Mouse (Mus musculus) brown adipose tissue, adult 24 weeks (tissue): ENCODE measurements around the gene Ccdc33. TPM values are rescaled to one million over a fixed set of nuclear protein-coding genes. Genes with fewer than 3 reads are reported as not detected.

Experiments
- H3K27ac ChIP-seq: fragments of 200-500 bp; replicated peaks from 2 replicates; pipeline ENCODE4 v1.5.1; 2012; ENCODE audit warnings: low read depth, mild to moderate bottlenecking, low read length
- H3K4me1 ChIP-seq: fragments of 200-500 bp; 2 replicates; pipeline ENCODE4 v1.6.1; 2012; ENCODE audit warnings: low read length, mixed read lengths; ENCODE audit not compliant: control insufficient read depth, insufficient read depth, insufficient read length
- H3K4me3 ChIP-seq: fragments of 200-500 bp; 2 replicates; pipeline ENCODE4 v1.5.1; 2012; ENCODE audit warnings: low read depth, mild to moderate bottlenecking, low read length, moderate library complexity; ENCODE audit not compliant: insufficient read depth
- polyA plus RNA-seq: library from polyadenylated mRNA; stranded (reverse); fragments of >200 nt; gene quantifications from 2 replicates; pipeline ENCODE4 v1.2.4, GENCODE M21; 2012; ENCODE audit not compliant: missing spikeins, insufficient read depth, insufficient read length

Gene Ccdc33
- polyA plus RNA-seq, 1 experiment: not detected

DNA sequence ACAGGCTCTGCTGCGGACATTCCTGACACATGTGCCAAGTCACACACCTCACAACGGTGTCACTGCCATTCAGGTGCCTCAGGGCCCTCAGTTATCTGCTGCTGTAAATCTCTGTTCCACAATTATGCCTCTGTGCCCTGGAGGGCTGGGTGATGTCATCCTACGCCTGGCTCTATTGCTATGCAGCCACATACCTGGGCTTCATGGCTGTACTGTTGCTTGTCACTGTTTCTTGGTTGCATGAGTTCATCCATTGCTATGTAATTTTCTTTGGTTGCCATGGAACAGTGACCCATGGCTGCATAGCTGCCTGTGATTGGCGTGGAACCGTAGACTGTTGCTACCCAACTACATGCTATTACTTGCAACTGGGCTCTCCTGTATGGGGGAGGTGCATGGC, 63.0 kb downstream of the Ccdc33 start:
- H3K4me1 ChIP-seq: no peaks in the 10 kb centered on the region

DNA sequence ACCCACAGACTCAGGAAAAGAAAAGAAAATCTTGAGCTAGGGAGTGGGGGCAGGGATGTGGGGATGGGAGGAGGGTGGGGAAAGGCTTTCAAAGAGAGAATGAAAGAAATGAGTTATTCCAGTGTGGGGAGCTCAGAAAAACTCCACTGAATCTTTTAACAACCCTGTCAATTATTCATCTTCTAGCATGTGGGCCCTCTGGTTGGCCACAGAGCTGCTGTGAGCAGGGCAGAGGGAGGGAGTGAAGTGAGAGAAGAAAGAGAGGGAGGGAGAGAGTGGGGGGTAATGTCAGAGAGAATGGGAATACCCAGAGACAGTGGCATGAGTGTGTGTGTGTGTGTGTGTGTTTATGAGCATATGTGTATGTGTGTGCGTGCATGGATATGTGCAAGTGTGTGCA, 64.6 kb downstream of the Ccdc33 start:
- Histone ChIP-seq H3K27ac (no peak overlapping the region), H3K4me3 (no peak overlapping the region), H3K4me1 (no peaks in the 10 kb centered on the region)

More for the DNA sequence above, 63.0 kb downstream of the Ccdc33 start:
- Histone ChIP-seq H3K27ac (no peak overlapping the region), H3K4me3 (no peak overlapping the region)

DNA sequence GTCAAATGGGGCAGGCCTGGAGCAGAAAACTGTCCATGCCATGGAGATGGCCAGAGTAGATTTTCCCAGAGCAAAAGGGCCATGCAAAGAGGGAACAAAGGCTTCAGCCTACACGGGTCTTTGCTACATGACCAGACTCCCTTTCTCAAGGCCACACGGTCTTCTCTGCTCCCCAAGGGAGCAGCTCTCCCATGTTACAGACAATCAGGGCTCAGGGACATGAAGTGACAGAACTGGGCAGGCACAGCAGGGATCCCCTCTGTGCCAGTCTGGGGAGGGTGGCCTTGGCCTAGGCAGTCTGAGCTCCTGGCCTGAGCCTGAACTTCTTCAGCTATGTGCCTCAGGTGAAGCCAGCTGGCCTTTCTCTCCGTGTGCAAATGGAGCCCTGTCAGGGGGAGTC, 65.1 kb downstream of the Ccdc33 start:
- Histone ChIP-seq H3K27ac (no peak overlapping the region), H3K4me3 (no peak overlapping the region), H3K4me1 (no peaks in the 10 kb centered on the region)

DNA sequence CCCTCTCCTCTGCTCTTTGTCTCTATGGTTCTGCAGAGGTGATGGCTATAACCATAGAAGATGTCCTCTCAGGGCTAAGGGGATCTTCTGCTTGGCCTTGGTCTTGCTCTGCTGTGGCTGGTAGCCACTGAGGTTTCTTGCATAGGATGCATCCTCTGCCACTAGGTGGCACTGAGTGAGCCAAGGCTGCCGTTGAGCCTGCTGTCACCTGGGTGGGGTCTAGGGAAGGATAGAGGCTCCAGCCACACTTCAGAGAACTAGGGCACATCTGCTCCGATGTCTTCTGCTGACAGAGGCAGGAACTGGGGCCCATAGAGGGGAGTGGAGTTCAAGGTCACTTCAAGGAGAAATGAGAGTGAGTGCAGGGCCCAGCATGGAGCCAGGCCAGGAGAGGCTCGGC, 65.5 kb downstream of the Ccdc33 start:
- Histone ChIP-seq H3K4me3 (no peak overlapping the region), H3K27ac (no peak overlapping the region), H3K4me1 (no peaks in the 10 kb centered on the region)

DNA sequence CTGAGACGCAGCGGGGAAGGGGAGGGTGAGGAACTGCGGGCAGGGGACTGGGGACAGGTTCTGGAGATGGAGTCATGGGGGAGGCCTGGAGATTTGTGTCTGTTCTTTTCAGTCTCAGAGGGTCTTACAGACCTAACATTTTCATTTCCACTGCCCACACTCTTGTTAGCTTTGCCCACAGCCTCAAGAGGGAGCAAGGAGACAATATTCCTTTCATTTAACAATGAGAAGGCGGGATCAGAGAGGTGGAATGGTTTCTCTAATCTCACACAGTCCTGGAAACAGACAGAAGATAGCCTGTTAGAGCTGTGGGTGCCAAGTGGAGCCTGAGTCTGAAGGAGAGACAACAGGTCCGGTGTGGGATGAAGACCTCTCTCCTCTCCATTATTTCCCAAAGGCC, 66.7 kb downstream of the Ccdc33 start:
- Histone ChIP-seq H3K4me3 (no peak overlapping the region), H3K4me1 (no peaks in the 10 kb centered on the region), H3K27ac (no peak overlapping the region)

DNA sequence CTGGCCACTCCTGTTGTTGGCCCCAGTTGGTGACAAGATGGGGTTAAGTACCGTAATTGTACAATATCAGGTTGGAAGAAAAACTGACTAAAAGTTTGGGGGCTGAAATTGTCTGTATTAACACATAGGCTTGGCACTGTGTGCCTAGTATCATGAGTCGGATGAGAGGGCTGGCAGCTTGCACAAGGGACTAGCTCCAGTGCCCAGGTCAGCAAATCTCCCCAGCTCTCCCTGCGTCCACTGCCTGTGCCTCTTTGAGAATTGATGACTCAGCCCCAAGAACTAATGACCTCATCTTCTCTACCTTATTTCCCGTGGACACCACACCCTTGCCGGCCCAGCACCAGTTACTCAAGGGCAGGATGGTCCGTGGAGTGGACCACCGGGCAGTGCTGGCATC, 68.8 kb downstream of the Ccdc33 start:
- Histone ChIP-seq H3K4me3 (no peak overlapping the region), H3K4me1 (no peaks in the 10 kb centered on the region), H3K27ac (no peak overlapping the region)

DNA sequence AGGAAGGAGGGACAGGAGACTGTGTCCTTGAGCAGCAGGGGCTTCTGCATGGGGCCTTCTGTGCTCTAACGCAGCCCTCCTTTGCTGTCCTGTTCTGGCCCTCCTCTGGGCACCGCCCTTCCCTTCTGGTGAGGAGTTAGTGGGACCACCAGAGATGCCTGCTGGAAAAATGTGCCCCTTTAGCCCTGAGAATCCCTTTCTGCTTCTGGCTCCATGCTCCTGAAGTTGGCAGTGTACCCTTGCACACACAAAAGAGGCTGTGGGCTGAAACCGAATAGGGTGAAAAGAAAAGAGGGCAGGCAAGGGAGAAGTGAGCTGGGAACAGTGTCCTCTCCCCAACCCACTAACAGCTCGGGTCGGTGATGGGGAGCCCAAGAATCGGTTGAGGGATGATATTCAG, 69.4 kb downstream of the Ccdc33 start:
- H3K27ac ChIP-seq: no peak overlapping the region
- H3K4me3 ChIP-seq: no peak overlapping the region
- no peaks in the 10 kb centered on the region for H3K4me1 ChIP-seq

DNA sequence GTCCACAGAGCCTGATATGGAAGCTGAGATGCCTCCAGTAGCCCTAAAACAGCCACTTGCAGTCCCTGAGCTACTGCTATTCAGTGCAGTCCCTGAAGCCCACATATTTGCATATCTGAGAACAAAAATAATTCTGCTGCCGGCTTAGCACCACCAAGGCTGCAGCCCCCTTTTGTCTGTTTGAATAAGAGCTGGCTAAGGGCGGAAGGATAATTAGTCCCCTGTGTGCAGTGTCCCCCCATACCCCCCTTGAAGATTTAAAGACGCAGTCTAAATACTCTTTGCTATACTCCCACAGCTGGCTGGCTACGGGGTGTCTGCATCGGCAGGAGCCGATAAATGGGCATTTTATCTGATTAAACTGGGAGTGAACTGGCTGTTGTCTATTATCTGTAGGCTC, 70.0 kb downstream of the Ccdc33 start:
- H3K27ac ChIP-seq: no peak overlapping the region
- no peaks in the 10 kb centered on the region for H3K4me1 ChIP-seq
- no peak overlapping the region for H3K4me3 ChIP-seq

DNA sequence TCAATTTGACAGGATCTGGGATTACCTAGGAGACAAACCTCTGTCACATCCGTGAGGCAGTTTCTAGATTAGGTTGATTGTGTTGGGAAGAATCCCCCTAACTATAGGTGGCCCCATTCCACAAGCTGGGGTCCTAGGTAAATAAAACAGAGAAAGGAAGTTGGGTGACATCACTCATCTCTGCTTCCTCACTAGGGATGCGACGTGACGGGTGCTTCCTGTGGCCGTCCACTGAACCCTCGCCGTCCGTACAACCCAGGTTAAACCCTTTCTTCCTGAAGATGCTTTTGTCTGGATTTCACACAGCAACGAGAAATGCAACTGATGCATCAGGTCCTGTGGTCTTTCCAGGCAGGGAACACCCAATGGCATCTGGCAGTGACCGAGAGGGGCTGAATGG, 71.6 kb downstream of the Ccdc33 start:
- H3K4me3 ChIP-seq: no peak overlapping the region
- H3K4me1 ChIP-seq: no peaks in the 10 kb centered on the region
- H3K27ac ChIP-seq: no peak overlapping the region

DNA sequence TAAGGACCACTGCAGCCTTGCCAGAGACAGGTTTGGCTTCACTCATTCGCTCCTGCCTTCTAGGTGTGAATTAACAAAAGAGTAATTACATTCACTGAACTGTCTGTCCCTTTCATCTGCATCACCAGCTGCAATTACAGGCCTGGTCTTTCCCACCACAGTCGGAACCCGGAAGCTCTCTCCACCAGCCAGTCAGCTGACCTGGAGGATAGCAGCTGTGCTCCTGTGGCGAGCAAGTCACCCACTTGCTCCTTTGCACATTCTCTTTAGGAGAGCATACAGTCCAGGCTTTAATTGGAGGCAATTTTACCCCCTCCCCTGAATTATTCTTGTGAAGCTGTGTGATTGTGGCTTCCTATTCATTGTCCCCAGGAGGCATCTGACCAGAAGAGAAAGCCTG, 73.0 kb downstream of the Ccdc33 start:
- H3K4me3 ChIP-seq: no peak overlapping the region
- no peaks in the 10 kb centered on the region for H3K4me1 ChIP-seq
- no peak overlapping the region for H3K27ac ChIP-seq

DNA sequence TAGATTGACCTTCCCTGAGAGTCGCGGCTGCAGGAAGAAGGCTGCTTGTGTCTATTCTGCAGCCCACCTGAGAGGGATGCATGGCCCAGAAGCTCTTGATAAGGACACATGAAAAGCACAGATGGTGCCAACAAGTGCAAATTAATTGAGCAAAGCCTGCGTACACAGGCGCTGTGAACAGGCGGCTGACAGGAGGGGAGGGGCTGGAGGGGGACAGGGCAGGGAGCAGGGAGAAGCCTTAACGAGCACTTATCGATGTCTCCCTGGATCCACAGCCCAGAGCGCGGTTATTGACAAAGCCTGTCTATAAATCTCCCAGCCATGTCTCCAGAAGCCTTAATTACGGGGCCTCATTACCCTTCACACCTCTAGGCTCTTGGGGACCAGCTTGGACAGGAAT, 73.8 kb downstream of the Ccdc33 start:
- Histone ChIP-seq H3K4me3 (no peak overlapping the region), H3K4me1 (no peaks in the 10 kb centered on the region), H3K27ac (no peak overlapping the region)

DNA sequence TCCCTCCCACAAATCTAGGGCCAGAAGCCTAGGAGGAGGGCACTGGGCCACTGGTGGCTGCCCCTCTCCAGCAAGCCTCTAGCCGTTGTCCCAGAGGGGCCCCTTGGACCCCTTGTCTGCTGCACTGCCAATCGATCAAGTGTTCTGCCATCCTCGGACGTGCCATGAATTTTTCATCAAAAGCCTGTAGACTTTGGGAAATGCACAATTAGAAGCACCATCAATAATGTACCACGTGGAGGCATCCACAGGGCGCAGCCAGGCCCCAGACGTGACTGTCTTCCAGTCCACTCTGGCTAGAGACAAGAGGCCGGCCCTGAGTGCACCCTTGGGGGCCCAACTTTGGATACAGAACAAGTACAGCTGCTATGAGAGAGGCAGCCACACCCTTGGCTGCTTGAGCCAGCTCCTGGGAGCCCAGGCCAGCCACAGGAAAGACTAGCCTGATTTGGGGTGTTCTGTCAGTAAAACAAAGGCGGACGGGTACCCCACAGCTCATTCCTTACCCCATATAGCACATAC, 75.1 kb downstream of the Ccdc33 start:
- H3K27ac ChIP-seq: no peak overlapping the region
- no peak overlapping the region for H3K4me3 ChIP-seq
- no peaks in the 10 kb centered on the region for H3K4me1 ChIP-seq

DNA sequence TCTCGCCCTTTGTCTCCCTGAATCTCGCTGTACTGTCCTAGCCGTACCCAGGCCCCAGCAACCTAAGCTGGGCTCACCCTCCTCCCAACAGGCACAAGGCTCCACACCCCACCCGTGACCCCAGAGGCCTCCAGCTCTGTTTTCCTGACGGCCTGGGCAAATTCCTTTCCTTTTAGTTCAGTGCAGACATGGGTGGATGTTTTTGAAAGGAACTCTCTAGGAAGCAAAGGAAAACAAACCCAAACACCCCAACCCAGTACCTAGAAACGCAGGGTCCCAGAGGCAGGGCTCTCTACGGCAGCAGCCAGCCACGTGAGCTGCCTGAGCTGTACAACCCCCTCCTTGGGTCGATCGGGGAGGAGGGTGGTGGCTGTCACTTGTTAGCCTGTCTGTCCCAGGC, 76.2 kb downstream of the Ccdc33 start:
- Histone ChIP-seq H3K4me1 (no peaks in the 10 kb centered on the region), H3K27ac (no peak overlapping the region), H3K4me3 (no peak overlapping the region)

DNA sequence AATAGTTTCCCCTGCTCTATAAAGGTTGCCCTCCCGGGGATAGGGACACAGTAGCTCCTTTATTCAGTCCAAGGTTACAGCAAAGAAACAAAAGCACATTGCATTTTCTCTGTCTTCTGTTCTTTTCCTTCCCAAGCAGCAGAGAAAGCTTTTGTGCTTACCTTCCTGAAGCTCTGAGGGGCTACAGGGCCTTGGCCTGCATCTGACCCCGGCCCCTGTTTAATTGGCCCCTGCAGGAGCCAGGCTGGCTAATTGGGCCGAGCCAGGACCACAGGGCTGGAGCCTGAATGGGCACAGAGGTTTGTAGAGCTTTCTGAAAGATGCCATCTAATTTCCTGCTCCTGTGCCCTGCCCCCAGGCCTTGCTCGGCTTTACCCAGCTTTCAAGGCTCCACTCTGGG, 77.6 kb downstream of the Ccdc33 start:
- Histone ChIP-seq H3K4me1 (no peaks in the 10 kb centered on the region), H3K27ac (no peak overlapping the region), H3K4me3 (no peak overlapping the region)

DNA sequence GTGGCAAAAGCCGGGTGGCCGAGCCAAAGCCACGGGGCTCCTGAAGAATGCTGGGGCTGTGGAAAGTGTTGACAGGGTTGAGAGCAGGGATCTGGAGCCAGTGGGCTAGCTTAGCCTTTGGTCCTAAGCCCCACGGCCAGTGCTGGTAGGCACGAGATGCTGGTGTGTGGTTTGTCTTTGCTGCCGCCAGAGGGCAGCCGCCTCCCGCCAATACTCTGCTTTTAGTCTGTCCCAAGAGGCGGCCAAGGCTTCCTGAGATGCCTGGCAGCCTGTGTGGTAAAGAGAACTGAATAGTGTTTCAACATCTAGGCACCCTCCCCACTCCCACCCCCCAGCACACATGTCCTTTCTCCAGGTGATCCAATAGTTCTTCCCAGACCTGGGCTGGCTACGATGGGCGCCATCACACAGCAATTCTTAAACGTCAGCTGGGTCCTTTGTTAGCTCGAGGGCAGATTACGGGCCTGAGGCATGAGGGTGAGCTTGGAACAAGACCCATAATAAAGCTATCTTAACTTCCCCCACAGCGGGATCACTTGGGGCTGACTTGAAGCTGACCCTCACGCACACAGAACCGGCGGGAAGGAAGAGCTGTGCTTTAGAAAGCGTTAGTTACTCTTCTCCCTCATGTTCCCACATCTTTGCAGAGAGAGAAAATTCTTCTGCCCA, 80.0 kb downstream of the Ccdc33 start:
- no peak overlapping the region for H3K4me3 ChIP-seq
- no peaks in the 10 kb centered on the region for H3K4me1 ChIP-seq
- no peak overlapping the region for H3K27ac ChIP-seq

DNA sequence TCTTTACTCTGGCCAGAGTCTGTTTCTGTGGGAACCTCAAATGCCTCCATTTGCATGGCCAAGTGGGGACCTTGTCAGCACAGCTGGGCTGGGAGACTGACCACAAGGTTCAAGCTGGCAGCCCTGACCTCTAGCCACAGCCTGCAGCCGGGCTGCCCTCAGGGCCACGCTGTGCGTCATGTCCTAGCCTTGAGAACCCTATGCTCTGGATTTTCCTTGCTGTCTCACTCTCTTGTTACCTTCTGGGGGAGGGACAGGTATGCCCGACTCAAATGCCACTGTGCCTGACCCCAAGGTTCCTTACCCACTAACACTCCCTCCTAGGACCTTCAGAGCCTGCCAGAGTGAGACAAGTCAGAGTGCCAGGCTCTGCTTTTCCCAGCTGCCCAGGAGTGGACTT, 81.7 kb downstream of the Ccdc33 start:
- H3K4me3 ChIP-seq: no peak overlapping the region
- no peaks in the 10 kb centered on the region for H3K4me1 ChIP-seq
- no peak overlapping the region for H3K27ac ChIP-seq
